In genomic region chr2:164924100-164924857, GRCm38 (mm10) we compare ENCODE assay signal across 8 mouse cellular contexts. TPM values are rescaled to one million over a fixed set of nuclear protein-coding genes. Genes with fewer than 3 reads are reported as not detected.
DNase-seq lines count a peak whose midpoint lies in the region; ATAC-seq and TF ChIP-seq lines count a peak whose summit lies in the region.

No protein-coding gene starts in this region.

- no peak overlapping the region for H3K9ac ChIP-seq in forebrain, embryonic 11.5 days (ENCODE audit: low read length)
- H3K9ac ChIP-seq in heart, postnatal 0 days (replicated peaks; ENCODE audit: low read depth, low read length) = no peak overlapping the region
- H3K9ac ChIP-seq in liver, embryonic 14.5 days (replicated peaks) = no peak overlapping the region
- no peak overlapping the region for H3K9ac ChIP-seq in neural tube, embryonic 14.5 days (replicated peaks; ENCODE audit: low read depth, low read length)

- no peaks in the 10 kb centered on the region for H3K36me3 ChIP-seq in C2C12 (ENCODE audit: control insufficient read depth, insufficient read depth)
- no peaks in the 10 kb centered on the region; the same call in 1 of the 2 replicates for H3K36me3 ChIP-seq in forebrain, embryonic 11.5 days (ENCODE audit: control insufficient read depth, insufficient read depth, low read length)
- H3K36me3 ChIP-seq in heart, postnatal 0 days (replicated peaks; ENCODE audit: control insufficient read depth, insufficient read depth, low read length) = peaks cover 13% of the 10 kb centered on the region; the same call in 1 of the 2 replicates
- H3K36me3 ChIP-seq in liver, embryonic 14.5 days (replicated peaks; ENCODE audit: control insufficient read depth, insufficient read depth, low read depth) = peaks cover 3% of the 10 kb centered on the region; the same call in 1 of the 2 replicates
- no peaks in the 10 kb centered on the region for H3K36me3 ChIP-seq in neural tube, embryonic 14.5 days (ENCODE audit: control insufficient read depth, insufficient read depth, low read length)
- H3K36me3 ChIP-seq in testis, adult 2 months (ENCODE audit: control insufficient read depth, insufficient read depth, low read length) = no peaks in the 10 kb centered on the region

- H3K4me3 ChIP-seq in C2C12 (ENCODE audit: insufficient read depth, poor library complexity, severe bottlenecking) = no peak overlapping the region
- no peak overlapping the region for H3K4me3 ChIP-seq in bone marrow macrophage, adult 2 months (ENCODE audit: insufficient read depth, low read length)
- no peak overlapping the region for H3K4me3 ChIP-seq in forebrain, embryonic 11.5 days (ENCODE audit: low read depth, low read length)
- no peak overlapping the region for H3K4me3 ChIP-seq in heart, postnatal 0 days (ENCODE audit: low read depth, low read length)
- no peak overlapping the region for H3K4me3 ChIP-seq in liver, embryonic 14.5 days (ENCODE audit: insufficient read depth in 1 of 2, low read depth in 2 of 2, low read length in 2 of 2)
- H3K4me3 ChIP-seq in neural tube, embryonic 14.5 days (ENCODE audit: low read depth, low read length) = no peak overlapping the region
- no peak overlapping the region for H3K4me3 ChIP-seq in testis, adult 2 months (ENCODE audit: control insufficient read depth, low read depth, low read length)

- H3K27ac ChIP-seq in bone marrow macrophage, adult 2 months (ENCODE audit: insufficient read depth, low read depth, low read length) = no peak overlapping the region
- H3K27ac ChIP-seq in forebrain, embryonic 11.5 days (ENCODE audit: low read depth, low read length) = no peak overlapping the region
- no peak overlapping the region for H3K27ac ChIP-seq in heart, postnatal 0 days (ENCODE audit: low read depth)
- H3K27ac ChIP-seq in liver, embryonic 14.5 days = no peak overlapping the region
- H3K27ac ChIP-seq in neural tube, embryonic 14.5 days (ENCODE audit: low read depth, low read length) = 0 out of 2 replicates have a peak overlapping the region, but pooled peaks have one; percentile 16
- H3K27ac ChIP-seq in testis, adult 2 months (ENCODE audit: control insufficient read depth, insufficient read depth, low read depth, low read length) = no peak overlapping the region

- 33% methylated on average over 11 of the region's 11 CpGs for WGBS in forebrain, embryonic 11.5 days
- 27% methylated on average over 11 of the region's 11 CpGs for WGBS in heart, postnatal 0 days
- 32% methylated on average over 11 of the region's 11 CpGs for WGBS in liver, embryonic 14.5 days (ENCODE audit: insufficient replicate concordance)
- WGBS in neural tube, embryonic 14.5 days = 35% methylated on average over 11 of the region's 11 CpGs

- H3K9me3 ChIP-seq in forebrain, embryonic 11.5 days (ENCODE audit: control insufficient read depth, low read length) = no peaks in the 10 kb centered on the region
- H3K9me3 ChIP-seq in heart, postnatal 0 days (replicated peaks; ENCODE audit: control insufficient read depth, low read length) = no peaks in the 10 kb centered on the region
- no peaks in the 10 kb centered on the region for H3K9me3 ChIP-seq in liver, embryonic 14.5 days (ENCODE audit: control insufficient read depth, low read length)
- H3K9me3 ChIP-seq in neural tube, embryonic 14.5 days (ENCODE audit: control insufficient read depth, low read length) = no peaks in the 10 kb centered on the region

- no peaks in the 10 kb centered on the region for H3K27me3 ChIP-seq in C2C12 (ENCODE audit: control insufficient read depth, insufficient read depth, insufficient read length)
- H3K27me3 ChIP-seq in forebrain, embryonic 11.5 days (ENCODE audit: control insufficient read depth, insufficient read depth, low read length) = no peaks in the 10 kb centered on the region
- H3K27me3 ChIP-seq in heart, postnatal 0 days (ENCODE audit: control insufficient read depth, insufficient read depth, low read length) = 0 out of 2 replicates have a peak, but pooled peaks cover 3% of the 10 kb centered on the region
- no peaks in the 10 kb centered on the region for H3K27me3 ChIP-seq in liver, embryonic 14.5 days (ENCODE audit: control insufficient read depth, insufficient read depth, low read length)
- no peaks in the 10 kb centered on the region for H3K27me3 ChIP-seq in neural tube, embryonic 14.5 days (ENCODE audit: control insufficient read depth, insufficient read depth, low read length)
- H3K27me3 ChIP-seq in testis, adult 2 months (ENCODE audit: control insufficient read depth, insufficient read depth, low read length) = no peaks in the 10 kb centered on the region

- no peak for TF ChIP-seq EP300 in heart, postnatal 0 days (IDR thresholded peaks at IDR 0.05; ENCODE audit: low read depth)
- TF ChIP-seq EP300 in liver, embryonic 14.5 days (IDR thresholded peaks at IDR 0.05; ENCODE audit: low read depth) = no peak

- 0 out of 2 replicates have a peak, but pooled peaks have one; percentile 56 for ATAC-seq in forebrain, embryonic 11.5 days (replicated peaks; ENCODE audit: low FRiP score)
- peak; percentile 80 for ATAC-seq in heart, postnatal 0 days (ENCODE audit: insufficient read depth, low read depth)
- ATAC-seq in liver, embryonic 14.5 days (ENCODE audit: insufficient read depth) = peak; percentile 55; the same call in 1 of the 2 replicates
- peak; percentile 76; the same call in 1 of the 2 replicates for ATAC-seq in neural tube, embryonic 14.5 days (ENCODE audit: low read depth)

- peak; percentile 72 for TF ChIP-seq CTCF in C2C12 (IDR thresholded peaks at IDR 0.05; ENCODE audit: control insufficient read depth, insufficient read depth, insufficient read length)
- TF ChIP-seq CTCF in bone marrow macrophage, adult 2 months (IDR thresholded peaks at IDR 0.05; ENCODE audit: low read depth, low read length) = peak; percentile 69
- peak; percentile 85 for TF ChIP-seq CTCF in heart, postnatal 0 days (IDR thresholded peaks at IDR 0.05; ENCODE audit: low read depth)
- TF ChIP-seq CTCF in liver, embryonic 14.5 days (IDR thresholded peaks at IDR 0.05; ENCODE audit: low read depth) = peak; percentile 92
- TF ChIP-seq CTCF in testis, adult 2 months (IDR thresholded peaks at IDR 0.05; ENCODE audit: control insufficient read depth, insufficient read depth, insufficient replicate concordance, low read depth, low read length) = peak; percentile 68; the same call in 1 of the 2 replicates

- no peaks in the 10 kb centered on the region for H3K79me3 ChIP-seq in C2C12 (ENCODE audit: low read depth)

- no peak overlapping the region for H3ac ChIP-seq in C2C12 (ENCODE audit: control insufficient read depth, insufficient read length, low read depth)

- no peaks in the 10 kb centered on the region for H3K4me1 ChIP-seq in bone marrow macrophage, adult 2 months (ENCODE audit: control insufficient read depth, insufficient read depth, low read length)
- H3K4me1 ChIP-seq in forebrain, embryonic 11.5 days (replicated peaks; ENCODE audit: control insufficient read depth, insufficient read depth, low read length) = no peaks in the 10 kb centered on the region
- no peaks in the 10 kb centered on the region for H3K4me1 ChIP-seq in heart, postnatal 0 days (ENCODE audit: control insufficient read depth, insufficient read depth)
- H3K4me1 ChIP-seq in liver, embryonic 14.5 days (replicated peaks; ENCODE audit: control insufficient read depth in 2 of 2, insufficient read depth in 2 of 2, low read length in 1 of 2) = no peaks in the 10 kb centered on the region
- peaks cover 8% of the 10 kb centered on the region; the same call in 1 of the 2 replicates for H3K4me1 ChIP-seq in neural tube, embryonic 14.5 days (ENCODE audit: control insufficient read depth, insufficient read depth, low read length)
- H3K4me1 ChIP-seq in testis, adult 2 months (ENCODE audit: control insufficient read depth, insufficient read depth, low read length) = no peaks in the 10 kb centered on the region

- DNase-seq in forebrain, embryonic 11.5 days (ENCODE audit: low spot score) = peak; percentile 89
- peak; percentile 80 for DNase-seq in heart, postnatal 0 days (ENCODE audit: low spot score)
- peak; percentile 87 to 92 for DNase-seq in kidney, postnatal 25 days
- DNase-seq in liver, embryonic 14.5 days (ENCODE audit: low read depth in 3 of 3, low spot score in 3 of 3) = no peak

- no peaks in the 10 kb centered on the region for H3K79me2 ChIP-seq in C2C12 (ENCODE audit: control insufficient read depth, insufficient read depth)

- no peak overlapping the region for H3K4me2 ChIP-seq in forebrain, embryonic 11.5 days (ENCODE audit: low read depth, low read length, severe bottlenecking)
- no peak overlapping the region for H3K4me2 ChIP-seq in heart, postnatal 0 days (ENCODE audit: low read depth, low read length)
- H3K4me2 ChIP-seq in liver, embryonic 14.5 days (ENCODE audit: low read depth) = no peak overlapping the region
- H3K4me2 ChIP-seq in neural tube, embryonic 14.5 days (ENCODE audit: low read depth, low read length) = no peak overlapping the region

- TF ChIP-seq POLR2A in bone marrow macrophage, adult 2 months (IDR thresholded peaks at IDR 0.05; ENCODE audit: borderline replicate concordance, low read depth, low read length) = no peak
- no peak for TF ChIP-seq POLR2A in testis, adult 2 months (IDR thresholded peaks at IDR 0.05; ENCODE audit: control insufficient read depth, low read depth, low read length)

RNA-seq across cellular contexts. Expression of gene Zfp335, which starts 12.7 kb away (rescaled TPM):
- polyA plus RNA-seq in C2C12 (2012; fragmentation: generic; extraction: Trizol) = 11.7 TPM
- 14.0 and 14.5 TPM in 2 replicates for polyA plus RNA-seq in bone marrow macrophage, adult 2 months (2012; ENCODE audit: insufficient read depth, insufficient read length, missing spikeins)
- 18.0 TPM in 2 replicates for polyA plus RNA-seq in forebrain, embryonic 11.5 days (2014; fragmentation: Nextera tagmentation; extraction: Ambion mirVana)
- 18.0 and 19.6 TPM in 2 replicates for total RNA-seq in heart, postnatal 0 days (2014; rRNA removed; ENCODE audit: low replicate concordance)
- 3.7 TPM in 2 replicates for polyA plus RNA-seq in heart, postnatal 0 days (2015; fragmentation: Nextera tagmentation; extraction: Ambion mirVana)
- 8.8 and 10.1 TPM in 2 replicates for polyA plus RNA-seq in liver, embryonic 14.5 days (2012; rRNA removed)
- polyA plus RNA-seq in liver, embryonic 14.5 days (2014; fragmentation: Nextera tagmentation; extraction: Ambion mirVana) = 4.0 and 5.2 TPM in 2 replicates
- polyA plus RNA-seq in neural tube, embryonic 14.5 days (2014; fragmentation: Nextera tagmentation; extraction: Ambion mirVana) = 14.3 and 14.5 TPM in 2 replicates
- polyA plus RNA-seq in testis, adult 2 months (2012; rRNA removed) = 9.8 and 10.6 TPM in 2 replicates

RNA-seq across cellular contexts. Expression of gene Mmp9, which starts 16.3 kb away (rescaled TPM):
- 1.1 TPM for polyA plus RNA-seq in C2C12 (2012; fragmentation: generic; extraction: Trizol)
- 0.70 and 1.4 TPM in 2 replicates for polyA plus RNA-seq in bone marrow macrophage, adult 2 months (2012; ENCODE audit: insufficient read depth, insufficient read length, missing spikeins)
- 0.71 and 1.0 TPM in 2 replicates for polyA plus RNA-seq in forebrain, embryonic 11.5 days (2014; fragmentation: Nextera tagmentation; extraction: Ambion mirVana)
- total RNA-seq in heart, postnatal 0 days (2014; rRNA removed; ENCODE audit: low replicate concordance) = 0.08 and 2.1 TPM in 2 replicates
- 0.32 and 0.64 TPM in 2 replicates for polyA plus RNA-seq in heart, postnatal 0 days (2015; fragmentation: Nextera tagmentation; extraction: Ambion mirVana)
- 0.97 and 1.00 TPM in 2 replicates for polyA plus RNA-seq in liver, embryonic 14.5 days (2012; rRNA removed)
- 0.76 and 1.2 TPM in 2 replicates for polyA plus RNA-seq in liver, embryonic 14.5 days (2014; fragmentation: Nextera tagmentation; extraction: Ambion mirVana)
- 13.8 and 22.2 TPM in 2 replicates for polyA plus RNA-seq in neural tube, embryonic 14.5 days (2014; fragmentation: Nextera tagmentation; extraction: Ambion mirVana)
- polyA plus RNA-seq in testis, adult 2 months (2012; rRNA removed) = 0.37 and 0.61 TPM in 2 replicates

RNA-seq across cellular contexts. Expression of gene Slc12a5, which starts 36.3 kb away (rescaled TPM):
- 0.12 TPM for polyA plus RNA-seq in C2C12 (2012; fragmentation: generic; extraction: Trizol)
- polyA plus RNA-seq in bone marrow macrophage, adult 2 months (2012; ENCODE audit: insufficient read depth, insufficient read length, missing spikeins) = not detected in 2 replicates
- 1.6 and 2.6 TPM in 2 replicates for polyA plus RNA-seq in forebrain, embryonic 11.5 days (2014; fragmentation: Nextera tagmentation; extraction: Ambion mirVana)
- total RNA-seq in heart, postnatal 0 days (2014; rRNA removed; ENCODE audit: low replicate concordance) = 0.50 and 3.5 TPM in 2 replicates
- 0.31 and 0.48 TPM in 2 replicates for polyA plus RNA-seq in heart, postnatal 0 days (2015; fragmentation: Nextera tagmentation; extraction: Ambion mirVana)
- 0.42 and 0.60 TPM in 2 replicates for polyA plus RNA-seq in liver, embryonic 14.5 days (2012; rRNA removed)
- polyA plus RNA-seq in liver, embryonic 14.5 days (2014; fragmentation: Nextera tagmentation; extraction: Ambion mirVana) = 0.10 and 0.24 TPM in 2 replicates
- polyA plus RNA-seq in neural tube, embryonic 14.5 days (2014; fragmentation: Nextera tagmentation; extraction: Ambion mirVana) = 51.5 and 68.8 TPM in 2 replicates
- polyA plus RNA-seq in testis, adult 2 months (2012; rRNA removed) = 15.9 and 16.6 TPM in 2 replicates

RNA-seq across cellular contexts. Expression of gene Pcif1, which starts 45.2 kb away (rescaled TPM):
- 46.5 TPM for polyA plus RNA-seq in C2C12 (2012; fragmentation: generic; extraction: Trizol)
- 27.1 and 27.6 TPM in 2 replicates for polyA plus RNA-seq in bone marrow macrophage, adult 2 months (2012; ENCODE audit: insufficient read depth, insufficient read length, missing spikeins)
- 81.9 and 84.5 TPM in 2 replicates for polyA plus RNA-seq in forebrain, embryonic 11.5 days (2014; fragmentation: Nextera tagmentation; extraction: Ambion mirVana)
- total RNA-seq in heart, postnatal 0 days (2014; rRNA removed; ENCODE audit: low replicate concordance) = 51.8 and 63.6 TPM in 2 replicates
- 50.6 and 54.2 TPM in 2 replicates for polyA plus RNA-seq in heart, postnatal 0 days (2015; fragmentation: Nextera tagmentation; extraction: Ambion mirVana)
- polyA plus RNA-seq in liver, embryonic 14.5 days (2012; rRNA removed) = 19.6 and 20.2 TPM in 2 replicates
- 37.5 and 43.4 TPM in 2 replicates for polyA plus RNA-seq in liver, embryonic 14.5 days (2014; fragmentation: Nextera tagmentation; extraction: Ambion mirVana)
- polyA plus RNA-seq in neural tube, embryonic 14.5 days (2014; fragmentation: Nextera tagmentation; extraction: Ambion mirVana) = 78.0 and 82.1 TPM in 2 replicates
- polyA plus RNA-seq in testis, adult 2 months (2012; rRNA removed) = 17.0 and 19.3 TPM in 2 replicates

Comparison
In these comparisons a context has a peak if more than half of its experiments do, and no peak if none do; other contexts are left out.
1. DNase-seq: peak in forebrain, embryonic 11.5 days (single experiment), heart, postnatal 0 days (single experiment) and kidney, postnatal 25 days (2 of 2); none in liver, embryonic 14.5 days (0 of 3).
2. Peak in every context shown above with its lines, with median percentiles within 50 percentile points of each other: CTCF ChIP-seq and ATAC-seq.